Mouse (Mus musculus) lung, postnatal 25 days (tissue): ENCODE results near the gene Twist1.

ENCODE experiments used
- DNase-seq: peaks from one replicate; pipeline ENCODE4 v3.0.0; 2022; ENCODE audit warnings: low spot score

Twist1 gene

GRCm38 (mm10) chr12:33966490-33967415 is 9.3 kb downstream of the Twist1 start:
- DNase-seq: no peak

DNA sequence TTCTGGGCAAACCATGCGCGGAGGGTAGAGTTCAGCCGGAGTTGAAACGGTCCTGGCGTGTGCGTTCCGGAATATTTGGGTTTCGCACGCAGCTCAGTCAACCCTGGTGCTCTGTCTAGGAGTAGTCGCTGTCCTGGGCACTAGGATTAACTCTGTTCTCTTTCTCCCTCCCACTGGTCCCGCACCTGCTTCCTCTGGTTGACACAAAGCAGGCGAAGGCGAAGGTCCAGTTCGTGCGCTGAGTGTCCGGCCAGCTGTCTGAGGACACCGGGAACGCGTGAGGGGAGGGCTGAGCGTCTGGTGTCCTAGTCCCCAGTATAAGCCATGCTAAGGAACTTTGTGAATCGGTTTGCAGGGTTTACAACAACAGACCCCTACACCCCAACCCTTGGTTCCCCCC is 10.0 kb downstream of the Twist1 start:
- DNase-seq: no peak

- no peak for DNase-seq
Measured at GRCm38 (mm10) chr12:33968041-33968897, 10.8 kb downstream of the Twist1 start.

GRCm38 (mm10) chr12:33968898-33969178 is 11.4 kb downstream of the Twist1 start:
- no peak for DNase-seq

- DNase-seq: no peak
Measured at GRCm38 (mm10) chr12:33980159-33980558, 22.7 kb downstream of the Twist1 start.

- DNase-seq: no peak
Measured at GRCm38 (mm10) chr12:33981433-33981832, 24.0 kb downstream of the Twist1 start.

DNA sequence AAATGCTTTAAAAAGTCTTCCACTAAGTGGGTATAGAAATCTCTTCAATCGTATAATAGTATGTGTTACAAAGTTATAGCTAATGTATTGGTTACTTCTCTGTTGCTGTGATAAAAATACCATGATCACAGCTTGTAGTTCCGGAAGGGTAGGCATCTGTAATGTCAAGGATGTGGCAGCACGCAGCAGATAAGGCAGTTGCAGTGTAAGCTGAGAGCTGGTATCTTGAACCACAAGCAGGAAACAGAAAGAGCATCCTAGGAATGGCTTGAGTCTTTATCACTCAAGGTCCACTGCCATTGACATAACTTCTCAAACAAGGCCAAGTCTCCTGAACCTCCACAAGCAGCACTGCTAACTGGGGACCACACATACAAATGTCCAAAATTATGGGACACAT is 35.7 kb downstream of the Twist1 start:
- no peak for DNase-seq
